Mouse (Mus musculus): ENCODE measurements around the gene Abce1.
"Not testable (repeated sequence)": the region's sequence is repeated elsewhere in the genome, so short reads cannot be mapped to it uniquely, and the experiment has no call there.

The Abce1 gene

DNA sequence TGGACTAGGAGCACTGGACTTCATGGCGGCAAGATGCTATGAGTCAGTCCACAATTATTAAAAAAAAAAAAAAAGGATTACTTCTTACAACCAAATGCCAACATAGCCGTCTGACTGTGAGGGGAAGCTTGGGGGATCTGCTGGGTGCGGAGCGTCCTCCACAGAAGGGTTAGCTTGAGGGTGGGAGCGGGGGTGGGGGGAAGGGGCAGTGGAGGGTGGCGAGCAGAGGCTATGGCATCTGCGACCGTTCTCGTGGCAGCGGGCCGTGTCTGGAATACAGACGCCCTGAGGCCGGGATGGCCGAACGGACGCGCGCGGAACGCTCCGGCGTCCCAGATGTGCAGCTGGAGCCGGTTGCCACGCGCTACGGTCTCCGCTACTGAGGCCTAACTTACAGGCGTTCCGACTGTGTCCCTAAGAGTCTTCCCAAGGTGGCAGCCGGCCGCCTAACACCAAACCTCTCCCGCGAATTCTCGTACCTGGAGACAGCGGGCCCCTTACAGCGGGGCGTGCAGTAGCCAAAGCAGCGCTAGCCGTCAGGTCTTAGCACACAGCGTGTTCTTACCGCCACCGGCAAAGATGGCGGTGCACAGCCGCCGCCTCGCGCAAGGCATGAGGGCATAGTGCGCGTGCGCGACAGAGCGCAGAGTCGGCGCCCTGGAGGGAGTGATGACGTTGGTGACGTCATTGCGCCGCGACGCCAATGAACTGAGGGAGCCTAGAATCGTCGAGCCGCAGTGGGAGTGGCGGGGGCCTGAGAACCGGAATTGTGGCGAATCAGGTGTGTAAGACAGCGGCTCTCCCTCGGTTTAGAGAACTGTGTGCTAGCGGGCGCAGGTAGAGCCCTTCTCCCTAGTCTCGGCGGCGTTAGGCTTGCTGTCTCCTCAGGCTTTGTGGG, at the start of gene Abce1, which contains the start of gene Anapc10:
TSS of gene Abce1 (minus strand) at position 677 of the 898 bp plus-strand sequence.
TSS of gene Anapc10 (plus strand) at position 757 of the 898 bp plus-strand sequence.
- peak; percentile 100 for DNase-seq (ENCODE audit: low spot score)

DNA sequence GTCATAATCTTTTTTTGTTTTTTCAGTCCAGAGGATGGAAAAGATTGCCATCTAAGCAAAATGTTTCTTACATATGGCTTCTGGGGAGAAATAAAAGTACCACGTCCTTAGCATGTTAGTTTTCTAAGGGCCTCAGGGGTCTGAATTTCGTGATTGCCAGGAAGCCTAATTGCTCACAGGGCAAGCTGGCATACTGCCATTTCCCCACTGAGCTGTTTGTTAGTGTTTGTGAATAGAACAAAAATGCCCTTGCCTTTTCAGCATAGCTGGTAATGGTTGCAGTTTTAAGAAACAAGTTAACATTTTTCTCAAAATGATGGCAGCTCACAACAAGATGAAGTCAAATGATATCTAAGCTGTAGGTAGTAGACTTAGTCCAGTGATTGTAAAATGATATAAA, 38.8 kb upstream of the Abce1 start:
- DNase-seq (ENCODE audit: low spot score), result no peak

DNA sequence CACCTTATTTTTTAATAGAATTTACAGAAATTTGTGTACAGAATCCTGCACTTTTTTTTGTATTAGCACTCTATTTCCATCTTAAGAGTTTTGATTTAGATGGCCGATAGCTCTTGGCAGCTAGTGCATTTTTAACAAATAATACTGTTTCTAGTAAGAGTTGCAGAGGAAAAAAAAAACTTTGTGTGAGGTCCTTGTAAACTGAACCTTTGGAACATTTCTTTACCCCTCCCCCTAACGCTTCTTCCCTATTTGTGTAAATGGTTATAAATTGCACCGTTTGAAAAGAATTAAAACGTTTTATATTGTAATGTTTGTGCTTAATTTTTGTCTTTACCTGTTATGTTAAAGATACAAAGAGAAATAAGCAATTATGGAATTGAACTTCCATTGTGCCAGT, 37.1 kb upstream of the Abce1 start:
- DNase-seq (ENCODE audit: low spot score), result no peak

DNA sequence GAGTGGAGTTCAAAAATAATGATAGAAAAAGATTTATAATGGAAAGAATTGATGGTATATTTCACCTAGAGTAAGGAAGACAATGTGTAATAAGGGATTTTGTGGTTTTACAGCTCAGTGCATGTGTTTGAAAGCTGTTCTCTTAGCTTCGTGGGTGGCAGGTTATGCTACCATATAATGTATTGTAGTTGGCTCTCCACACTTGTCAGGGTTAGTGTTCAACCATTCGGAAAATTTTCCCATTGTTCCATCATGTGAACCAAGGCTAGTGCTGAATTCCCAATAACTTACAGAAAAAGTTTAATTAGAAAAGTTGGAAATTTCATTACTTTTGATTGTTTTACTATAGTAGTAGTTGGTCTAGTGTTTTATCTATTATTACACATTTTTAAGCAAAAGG, 36.6 kb upstream of the Abce1 start:
- no peak for DNase-seq (ENCODE audit: low spot score)

DNA sequence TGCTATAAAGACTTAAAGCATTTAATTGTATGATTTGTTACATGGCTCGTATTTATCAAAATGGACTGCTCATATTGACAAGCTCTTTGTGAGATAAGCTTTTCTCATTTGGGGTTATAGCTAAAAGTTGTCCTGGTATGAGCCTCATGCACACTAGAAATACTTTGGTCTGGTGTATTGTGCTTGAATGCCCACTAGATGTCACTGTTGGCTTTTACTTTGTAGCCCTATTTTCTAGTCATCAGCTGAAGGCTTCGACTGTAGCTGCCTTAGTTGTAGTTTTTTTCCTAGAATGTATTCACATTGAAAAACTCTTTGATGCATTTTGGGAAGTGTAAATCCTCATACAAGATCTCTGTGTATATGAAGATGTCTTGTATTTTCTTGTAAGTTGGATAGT, 22.8 kb upstream of the Abce1 start:
- peak; percentile 58 for DNase-seq (ENCODE audit: low spot score)

DNA sequence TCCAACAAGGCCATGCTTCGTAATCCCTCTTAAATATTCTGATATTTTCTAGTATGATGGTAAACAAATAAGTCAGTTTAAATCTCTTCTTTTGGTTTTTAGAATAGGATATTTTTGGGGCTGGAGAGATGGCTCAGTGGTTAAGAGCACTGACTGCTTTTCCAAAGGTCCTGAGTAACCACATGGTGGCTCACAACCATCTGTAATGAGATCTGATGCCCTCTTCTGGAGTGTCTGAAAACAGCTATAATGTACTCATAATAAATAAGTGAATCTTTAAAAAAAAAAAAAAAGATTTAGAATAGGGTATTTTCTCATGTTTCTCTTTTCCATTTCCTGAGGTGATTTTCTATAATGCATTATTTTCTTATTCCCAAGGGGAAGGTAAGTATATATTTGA, 16.4 kb upstream of the Abce1 start:
- no peak for DNase-seq (ENCODE audit: low spot score)

DNA sequence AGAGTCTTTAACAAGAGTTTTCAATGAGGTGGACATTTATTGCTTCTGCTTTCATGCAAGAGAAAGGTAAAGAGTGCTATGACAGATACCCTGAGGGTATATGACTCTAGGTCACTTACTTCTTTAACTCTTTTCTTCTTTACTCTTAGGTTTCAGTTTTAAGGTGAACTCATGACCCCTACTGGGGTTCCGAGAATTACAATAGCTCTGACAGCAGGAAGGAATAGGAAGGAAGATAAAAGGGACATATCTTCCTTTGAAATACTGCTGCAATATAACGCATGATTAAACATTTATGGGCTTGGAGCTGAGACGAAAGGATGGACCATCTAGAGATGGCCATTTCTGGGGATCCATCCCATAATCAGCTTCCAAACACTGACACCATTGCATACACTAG, 13.0 kb upstream of the Abce1 start:
- DNase-seq (ENCODE audit: low spot score), result no peak

DNA sequence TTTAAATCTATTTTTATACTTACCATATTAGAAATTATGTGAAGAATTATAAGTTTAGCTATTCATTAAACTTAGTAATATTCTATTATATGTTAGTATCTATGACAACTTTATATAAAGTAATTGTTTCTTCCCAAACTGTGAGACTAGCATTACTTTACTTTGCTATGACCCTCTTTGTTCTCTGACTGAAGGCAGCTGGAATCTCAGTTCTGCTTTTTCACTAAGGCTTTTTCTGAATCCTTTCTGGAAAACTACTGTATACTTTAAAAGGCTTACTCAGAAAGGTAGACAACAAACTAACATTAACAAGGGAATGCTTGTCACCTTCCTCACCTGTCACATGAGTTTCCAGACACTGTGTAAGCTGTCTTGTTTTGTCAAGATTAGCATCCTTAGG, 11.8 kb upstream of the Abce1 start:
- no peak for DNase-seq (ENCODE audit: low spot score)

DNA sequence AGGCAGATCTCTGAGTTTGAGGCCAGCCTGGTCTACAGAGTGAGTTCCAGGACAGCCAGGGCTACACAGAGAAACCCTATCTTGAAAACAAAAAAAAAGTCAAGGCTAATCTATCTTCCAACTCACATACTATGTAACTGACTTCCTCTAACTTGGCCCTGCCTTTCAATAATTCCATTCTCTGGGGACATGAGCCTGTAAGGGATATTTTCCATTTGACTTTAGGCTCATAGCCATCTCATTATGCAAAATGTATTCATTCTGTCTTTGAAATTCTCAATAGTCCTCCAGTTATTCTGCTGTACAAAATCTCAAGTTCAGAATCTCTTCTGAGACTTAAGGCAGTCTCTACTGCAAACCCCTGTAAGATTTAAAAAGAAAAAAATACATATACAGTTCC, 10.0 kb upstream of the Abce1 start:
- no peak for DNase-seq (ENCODE audit: low spot score)

DNA sequence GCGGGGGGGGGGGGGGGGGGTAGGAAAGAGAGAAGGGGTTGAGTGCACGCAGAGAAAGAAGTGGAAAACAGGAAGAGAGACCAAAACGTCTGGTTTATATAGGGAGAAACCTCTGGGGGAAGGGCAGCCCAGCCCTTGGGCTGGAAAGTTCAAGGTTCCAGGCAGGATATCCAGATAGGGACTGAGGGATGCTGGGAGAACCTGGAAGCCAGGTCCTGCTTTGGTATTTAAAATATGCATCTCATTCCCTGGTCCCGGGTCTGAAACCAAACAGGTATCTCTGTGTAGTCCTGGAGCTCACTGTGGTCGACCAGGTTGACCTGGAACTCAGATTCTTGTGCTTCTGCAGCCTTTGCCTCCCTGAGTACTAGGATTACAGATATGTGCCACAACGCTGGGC, 1.1 kb upstream of the Abce1 start:
- DNase-seq (ENCODE audit: low spot score), result no peak

DNA sequence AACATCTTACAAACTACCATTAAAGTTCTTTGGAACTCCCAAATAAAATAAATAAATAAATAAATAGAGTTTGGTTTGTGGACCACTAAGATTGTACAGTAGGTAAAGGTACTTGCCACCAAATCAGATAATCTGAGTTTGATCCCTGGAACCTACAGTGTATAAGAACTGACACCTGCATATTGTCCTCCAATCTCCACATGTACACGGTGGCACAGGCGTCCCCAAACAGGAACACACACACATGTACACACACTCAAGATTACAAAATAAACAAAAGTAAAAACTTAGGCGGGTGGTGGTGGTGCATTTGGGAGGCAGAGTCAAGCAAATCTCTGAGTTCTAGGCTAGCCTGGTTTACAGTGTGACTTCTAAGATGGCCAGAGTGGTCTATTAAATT, 4.9 kb downstream of the Abce1 start:
- no peak for DNase-seq (ENCODE audit: low spot score)

DNA sequence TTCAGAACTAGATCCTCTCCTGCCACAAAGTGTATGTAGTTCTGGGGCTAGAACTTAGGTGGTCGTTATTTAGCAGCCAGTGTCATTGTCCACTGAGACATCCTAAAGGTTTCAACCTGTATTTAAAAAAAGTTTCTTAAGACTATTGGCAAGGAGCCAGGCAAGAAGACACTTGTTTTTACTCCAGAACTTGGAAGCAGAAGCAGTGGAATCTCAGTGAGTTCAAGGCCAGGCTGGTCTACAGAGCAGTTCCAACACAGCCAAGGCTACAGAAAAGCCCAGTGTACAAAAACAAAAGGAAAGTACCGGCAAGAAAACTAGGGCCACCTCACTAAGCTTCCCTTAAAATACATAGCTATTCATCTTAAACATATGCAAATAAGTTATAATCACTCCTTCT, 19.0 kb downstream of the Abce1 start:
- DNase-seq (ENCODE audit: low spot score), result no peak

DNA sequence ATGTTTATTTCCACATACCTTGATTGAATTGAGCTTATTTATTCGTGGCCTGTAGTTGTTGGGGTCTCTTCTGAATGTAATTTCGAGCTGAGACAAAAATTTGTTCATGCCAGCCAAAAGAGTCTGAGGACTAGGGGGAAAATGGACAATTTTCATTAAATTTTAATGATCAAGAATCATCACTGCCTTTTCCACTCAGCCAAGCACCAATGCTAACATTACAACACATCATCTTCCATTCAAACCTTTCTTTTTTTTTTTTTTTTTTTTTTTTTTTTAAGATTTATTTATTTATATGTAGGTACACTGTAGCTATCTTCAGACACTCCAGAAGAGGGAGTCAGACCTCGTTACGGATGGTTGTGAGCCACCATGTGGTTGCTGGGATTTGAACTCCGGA, 25.6 kb downstream of the Abce1 start:
- not testable (repeated sequence) for DNase-seq (ENCODE audit: low spot score)

DNA sequence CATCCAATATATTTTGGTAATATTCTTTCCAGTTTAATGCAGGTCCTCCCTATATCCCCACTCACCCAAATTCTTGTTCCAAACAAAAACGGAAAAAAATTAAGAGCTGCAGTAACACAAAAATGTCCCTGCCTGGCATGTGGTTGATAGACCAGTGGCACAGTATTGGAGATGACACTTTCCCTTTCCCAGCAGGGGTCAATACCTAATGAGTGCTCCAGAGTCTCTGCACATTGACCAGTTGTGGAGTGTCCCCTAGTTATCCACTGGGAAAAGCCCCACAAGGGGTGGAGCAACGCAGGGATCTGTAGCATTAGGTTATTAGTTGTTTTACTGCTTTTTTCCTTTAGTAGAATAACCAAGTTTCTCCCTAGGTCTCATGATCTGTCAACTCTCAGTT, 30.6 kb downstream of the Abce1 start:
- DNase-seq (ENCODE audit: low spot score), result no peak

DNA sequence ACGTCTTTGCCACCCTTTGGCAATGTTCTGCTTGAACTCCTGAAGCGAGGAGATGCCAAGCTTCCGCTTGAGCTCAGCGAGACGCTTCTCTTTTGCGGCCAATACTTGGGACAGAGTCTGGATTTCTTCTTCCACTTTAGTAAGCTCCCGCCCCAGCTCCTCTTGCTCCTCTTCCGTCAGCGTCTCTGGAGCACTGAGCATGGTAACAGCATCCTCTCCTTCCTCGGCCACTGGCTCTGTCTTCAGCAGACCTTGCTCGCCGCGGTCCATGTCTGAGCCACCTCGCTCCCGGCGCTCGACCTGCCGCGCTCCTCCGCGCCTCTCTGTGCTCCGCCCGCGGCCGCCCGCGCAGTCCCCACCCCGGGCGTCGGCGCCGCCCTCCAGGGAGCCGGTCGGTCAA, 31.0 kb downstream of the Abce1 start:
- DNase-seq (ENCODE audit: low spot score), result peak; percentile 29

DNA sequence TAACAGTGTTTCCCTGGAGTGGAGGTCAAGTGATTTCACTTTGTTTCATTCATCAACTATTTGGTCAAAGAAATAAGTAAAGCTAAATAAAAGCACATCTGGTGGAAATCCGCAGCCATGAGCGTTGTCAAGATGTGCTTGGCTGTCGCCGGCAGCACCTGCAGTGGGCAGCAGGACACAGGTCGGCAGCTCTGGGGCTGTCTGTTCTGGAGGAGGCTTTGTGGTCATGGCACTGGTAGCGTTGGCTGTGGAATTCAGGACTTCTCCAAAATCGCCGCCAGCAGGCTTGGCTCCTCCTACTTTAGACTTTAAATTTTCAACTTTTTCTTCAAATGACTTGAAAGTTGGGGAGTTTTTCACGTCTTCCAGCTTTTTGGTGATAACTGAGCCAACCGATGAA, 31.5 kb downstream of the Abce1 start:
- not testable (repeated sequence) for DNase-seq (ENCODE audit: low spot score)

DNA sequence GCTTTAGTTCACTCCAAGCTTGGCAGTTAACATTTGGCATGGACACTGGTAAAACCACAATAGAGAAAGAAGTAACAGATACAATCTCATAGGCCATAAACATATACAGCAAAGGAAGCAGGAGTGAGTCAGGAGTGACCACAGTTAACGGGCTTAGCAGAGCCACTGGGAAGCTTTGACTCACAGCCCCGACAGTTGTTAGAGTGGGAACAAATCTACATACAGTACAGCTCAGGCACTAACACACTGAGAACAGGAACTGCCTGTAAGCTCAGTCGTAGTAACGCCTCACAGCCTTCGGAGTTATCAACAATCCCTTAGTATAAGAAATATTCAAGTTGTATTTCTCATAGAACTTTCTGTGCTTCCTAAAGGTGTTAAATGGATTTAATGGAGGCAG, 32.5 kb downstream of the Abce1 start:
- no peak for DNase-seq (ENCODE audit: low spot score)

DNA sequence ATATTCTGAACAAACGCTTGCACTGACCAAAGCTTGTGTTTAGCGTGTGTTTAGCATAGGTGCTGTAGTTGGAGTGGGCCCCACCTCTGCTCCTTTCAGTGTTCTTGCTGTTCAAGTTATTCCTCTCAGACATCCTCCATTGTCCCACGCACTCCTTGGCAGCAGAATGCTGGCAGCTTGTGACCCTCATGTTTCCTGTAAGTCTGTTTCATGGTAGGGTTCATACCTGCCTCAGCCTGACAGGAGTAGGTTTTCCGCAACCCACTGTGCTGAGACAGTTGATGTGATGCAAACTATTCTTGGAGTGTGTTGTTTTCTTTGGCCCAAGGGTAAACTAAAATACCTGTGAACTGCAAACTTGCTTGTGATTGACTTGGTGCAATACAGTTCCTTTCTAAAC, 35.1 kb downstream of the Abce1 start:
- DNase-seq (ENCODE audit: low spot score), result no peak

DNA sequence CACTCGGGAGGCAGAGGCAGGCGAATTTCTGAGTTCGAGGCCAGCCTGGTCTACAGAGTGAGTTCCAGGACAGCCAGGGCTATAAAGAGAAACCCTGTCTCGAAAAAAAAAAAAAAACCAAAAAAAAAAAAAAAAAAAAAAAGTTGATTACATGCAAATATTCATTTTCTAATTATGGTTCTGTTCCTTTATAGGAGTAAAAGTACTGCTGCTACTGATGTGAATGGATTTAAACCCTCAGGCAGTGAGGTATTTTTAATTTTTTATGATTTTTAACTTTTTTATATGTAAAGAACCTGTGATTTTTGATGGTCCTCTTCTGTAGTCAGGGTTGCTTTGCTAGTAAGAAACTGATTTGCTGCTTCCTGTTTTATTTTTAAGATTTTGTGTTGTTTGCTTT, 52.8 kb downstream of the Abce1 start:
- DNase-seq (ENCODE audit: low spot score), result not testable (repeated sequence)

DNA sequence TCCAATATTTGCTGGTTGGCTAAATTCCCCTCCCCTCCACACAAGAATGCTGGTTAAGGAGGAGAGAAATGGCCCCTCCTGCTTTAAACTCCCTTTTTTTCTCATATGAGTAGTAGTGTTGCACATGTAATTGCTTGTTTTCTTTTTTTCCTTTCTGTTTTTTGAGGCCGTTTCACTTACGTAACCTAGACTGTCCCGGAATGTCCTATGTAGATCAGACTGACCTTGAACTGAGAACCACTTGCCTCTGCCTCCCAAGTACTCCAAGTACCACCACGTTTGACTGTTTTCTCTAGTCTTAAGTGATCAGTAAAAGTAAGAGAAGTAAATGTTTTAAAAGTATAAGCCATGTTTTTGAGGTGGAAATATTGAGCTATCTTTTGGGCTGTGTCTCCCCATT, 57.8 kb downstream of the Abce1 start:
- DNase-seq (ENCODE audit: low spot score), result no peak

DNA sequence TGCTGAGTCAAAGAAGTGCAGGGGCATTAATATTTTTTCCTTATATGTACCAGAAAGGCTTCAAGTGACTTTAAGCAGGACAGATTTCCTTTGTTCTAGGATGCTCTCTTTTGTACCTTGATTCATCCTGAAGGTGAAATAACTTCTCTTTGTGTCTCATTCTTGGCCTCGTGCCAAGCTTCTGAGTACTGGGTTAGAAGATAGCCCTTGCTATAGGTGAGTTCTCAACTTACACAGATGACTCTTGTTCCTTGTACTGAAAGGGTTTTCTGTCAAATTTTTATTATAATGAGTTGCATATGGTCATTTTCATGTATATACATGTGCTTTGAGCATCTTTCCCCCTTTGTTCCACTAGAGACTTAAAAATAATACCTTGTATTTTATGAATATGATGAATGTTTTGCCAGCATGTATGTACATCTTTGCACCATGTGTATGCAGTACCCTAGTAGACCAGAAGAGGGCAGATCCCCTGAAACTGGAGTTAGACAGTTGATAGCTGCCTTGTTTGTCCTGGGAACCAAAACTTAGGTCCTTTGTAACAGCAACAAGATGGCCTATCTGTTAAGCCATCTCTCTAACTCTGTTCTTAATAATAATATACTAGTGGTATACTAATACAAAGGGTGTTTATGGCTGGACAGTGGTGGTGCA, 61.3 kb downstream of the Abce1 start:
- peak; percentile 60 for DNase-seq (ENCODE audit: low spot score)

DNA sequence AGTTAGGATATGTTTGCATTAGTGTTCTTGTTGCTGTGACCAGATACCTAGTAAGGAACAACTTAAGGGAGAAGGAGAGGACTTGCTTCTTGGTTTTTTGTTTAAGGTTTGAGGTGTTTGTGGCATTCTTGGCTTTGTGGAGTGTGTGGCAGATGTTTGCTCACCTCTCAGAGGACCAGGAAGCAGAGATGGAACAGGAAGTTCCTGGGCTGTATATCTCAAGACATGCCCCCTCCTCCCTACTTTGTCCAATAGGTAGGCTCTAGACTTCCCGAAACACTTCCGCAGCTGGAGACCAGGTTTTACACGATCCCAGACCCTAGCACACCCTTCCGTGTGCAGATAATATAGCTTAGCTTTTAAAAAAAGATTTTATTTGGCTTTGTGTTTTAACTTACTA, 62.0 kb downstream of the Abce1 start:
- DNase-seq (ENCODE audit: low spot score), result no peak

DNA sequence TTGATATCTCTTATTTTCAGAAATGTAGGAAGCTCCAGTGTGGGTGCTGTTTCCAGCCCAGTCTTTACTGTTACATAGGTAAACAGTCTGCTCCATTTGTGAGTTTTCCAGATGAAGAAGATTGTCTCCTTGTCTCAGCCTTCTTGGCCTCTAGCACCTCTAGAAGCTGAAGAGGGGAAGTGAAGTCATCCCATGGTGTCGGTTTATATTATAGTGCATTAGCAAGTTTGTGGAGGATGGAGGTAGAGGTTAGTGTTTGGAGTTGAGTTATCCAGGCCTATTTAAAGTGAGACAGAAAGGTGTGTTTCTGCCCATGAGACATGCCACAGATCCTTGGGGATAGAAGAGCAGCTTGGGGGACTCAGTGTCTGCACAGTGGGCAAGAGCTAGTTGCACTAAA, 70.4 kb downstream of the Abce1 start:
- no peak for DNase-seq (ENCODE audit: low spot score)

Data from c-Kit-positive CD71-positive TER-119-positive erythroid progenitor cells, embryonic 14.5 days (primary cell).